Mouse (Mus musculus): ENCODE data around the gene Gm21985. TPM values are rescaled to one million over a fixed set of nuclear protein-coding genes. Genes with fewer than 3 reads are reported as not detected.

The Gm21985 gene
- polyA plus RNA-seq, 1 experiment from 2014 or later: not detected

GRCm38 (mm10) chr2:112266780-112267179, 666 bp downstream of the Gm21985 start:
- ATAC-seq (ENCODE audit: low FRiP score, low TSS enrichment) (no peak), DNase-seq (ENCODE audit: low spot score) (no peak)
- Histone ChIP-seq H3K4me2 (replicated peaks; ENCODE audit: low read depth) (peak overlapping the region; percentile 85), H3K36me3 (ENCODE audit: control insufficient read depth, insufficient read depth, low read length) (no peaks in the 10 kb centered on the region), H3K9me3 (ENCODE audit: control insufficient read depth, low read length) (no peaks in the 10 kb centered on the region), H3K9ac (ENCODE audit: low read length) (peak overlapping the region; percentile 82), H3K4me3 (ENCODE audit: low read depth, low read length) (peak overlapping the region; percentile 84), H3K27ac (replicated peaks) (0 out of 2 replicates have a peak overlapping the region, but pooled peaks have one; percentile 18), H3K4me1 (replicated peaks; ENCODE audit: control insufficient read depth, insufficient read depth) (no peaks in the 10 kb centered on the region), H3K27me3 (ENCODE audit: control insufficient read depth, insufficient read depth, low read length) (no peaks in the 10 kb centered on the region)
- no peak for TF ChIP-seq CTCF (IDR thresholded peaks at IDR 0.05; ENCODE audit: low read depth)
- TF ChIP-seq EP300 (optimal IDR thresholded peaks at IDR 0.05): no peak
- 21% methylated on average over 10 of the region's 10 CpGs for WGBS

- TF ChIP-seq EP300 (optimal IDR thresholded peaks at IDR 0.05) (no peak), CTCF (IDR thresholded peaks at IDR 0.05; ENCODE audit: low read depth) (no peak)
- WGBS: 73% methylated on average over 8 of the region's 8 CpGs
- H3K9me3 ChIP-seq (ENCODE audit: control insufficient read depth, low read length): no peaks in the 10 kb centered on the region
Observed at GRCm38 (mm10) chr2:112267547-112268269, 1.6 kb downstream of the Gm21985 start.

GRCm38 (mm10) chr2:112270011-112270410, 3.9 kb downstream of the Gm21985 start:
- Histone ChIP-seq H3K4me1 (replicated peaks; ENCODE audit: control insufficient read depth, insufficient read depth) (no peaks in the 10 kb centered on the region), H3K36me3 (ENCODE audit: control insufficient read depth, insufficient read depth, low read length) (no peaks in the 10 kb centered on the region), H3K4me2 (replicated peaks; ENCODE audit: low read depth) (no peak overlapping the region), H3K27me3 (ENCODE audit: control insufficient read depth, insufficient read depth, low read length) (no peaks in the 10 kb centered on the region), H3K9me3 (ENCODE audit: control insufficient read depth, low read length) (no peaks in the 10 kb centered on the region), H3K9ac (ENCODE audit: low read length) (no peak overlapping the region), H3K4me3 (ENCODE audit: low read depth, low read length) (no peak overlapping the region), H3K27ac (replicated peaks) (no peak overlapping the region)
- DNase-seq (ENCODE audit: low spot score): no peak
- WGBS: 92% methylated on average over 2 of the region's 2 CpGs
- no peak for ATAC-seq (ENCODE audit: low FRiP score, low TSS enrichment)
- TF ChIP-seq CTCF (IDR thresholded peaks at IDR 0.05; ENCODE audit: low read depth) (no peak), EP300 (optimal IDR thresholded peaks at IDR 0.05) (no peak)

More at GRCm38 (mm10) chr2:112267547-112268269, 1.6 kb downstream of the Gm21985 start:
- H3K36me3 ChIP-seq (ENCODE audit: control insufficient read depth, insufficient read depth, low read length): no peaks in the 10 kb centered on the region
- H3K27ac ChIP-seq (replicated peaks): no peak overlapping the region
- no peak for DNase-seq (ENCODE audit: low spot score)
- ATAC-seq (ENCODE audit: low FRiP score, low TSS enrichment): no peak
- H3K9ac ChIP-seq (ENCODE audit: low read length): no peak overlapping the region
- peak overlapping the region; percentile 84 for H3K4me3 ChIP-seq (ENCODE audit: low read depth, low read length)
- H3K4me2 ChIP-seq (replicated peaks; ENCODE audit: low read depth): peak overlapping the region; percentile 85; the same call in 1 of the 2 replicates
- H3K27me3 ChIP-seq (ENCODE audit: control insufficient read depth, insufficient read depth, low read length): no peaks in the 10 kb centered on the region
- no peaks in the 10 kb centered on the region for H3K4me1 ChIP-seq (replicated peaks; ENCODE audit: control insufficient read depth, insufficient read depth)

DNA sequence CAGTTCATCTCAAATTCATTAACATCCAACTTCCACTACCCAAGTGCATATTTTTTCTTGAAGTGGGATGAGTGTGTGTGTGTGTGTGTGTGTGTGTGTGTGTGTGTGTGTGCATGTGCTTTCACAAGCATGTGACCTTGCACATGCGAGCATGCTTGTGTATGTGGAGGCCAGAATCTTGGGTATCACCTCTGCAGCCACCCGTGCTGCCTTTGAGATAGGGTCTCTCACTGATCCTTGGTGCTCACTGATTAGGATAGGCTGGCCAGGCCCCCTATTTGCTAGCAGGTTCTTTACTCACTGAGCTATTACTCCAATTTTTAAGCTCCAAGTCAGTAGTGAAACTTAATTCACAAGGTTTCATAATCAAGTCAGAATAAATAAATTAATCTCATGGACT, 6.8 kb downstream of the Gm21985 start:
- no peaks in the 10 kb centered on the region for H3K27me3 ChIP-seq (ENCODE audit: control insufficient read depth, insufficient read depth, low read length)
- H3K4me1 ChIP-seq (replicated peaks; ENCODE audit: control insufficient read depth, insufficient read depth): no peaks in the 10 kb centered on the region
- H3K4me3 ChIP-seq (ENCODE audit: low read depth, low read length): no peak overlapping the region
- 96% methylated on average over 2 of the region's 2 CpGs for WGBS
- no peak overlapping the region for H3K9ac ChIP-seq (ENCODE audit: low read length)
- no peak for ATAC-seq (ENCODE audit: low FRiP score, low TSS enrichment)
- no peak overlapping the region for H3K27ac ChIP-seq (replicated peaks)
- H3K9me3 ChIP-seq (ENCODE audit: control insufficient read depth, low read length): no peaks in the 10 kb centered on the region
- no peaks in the 10 kb centered on the region for H3K36me3 ChIP-seq (ENCODE audit: control insufficient read depth, insufficient read depth, low read length)
- TF ChIP-seq CTCF (IDR thresholded peaks at IDR 0.05; ENCODE audit: low read depth): no peak
- TF ChIP-seq EP300 (optimal IDR thresholded peaks at IDR 0.05): no peak
- no peak for DNase-seq (ENCODE audit: low spot score)
- no peak overlapping the region for H3K4me2 ChIP-seq (replicated peaks; ENCODE audit: low read depth)

DNA sequence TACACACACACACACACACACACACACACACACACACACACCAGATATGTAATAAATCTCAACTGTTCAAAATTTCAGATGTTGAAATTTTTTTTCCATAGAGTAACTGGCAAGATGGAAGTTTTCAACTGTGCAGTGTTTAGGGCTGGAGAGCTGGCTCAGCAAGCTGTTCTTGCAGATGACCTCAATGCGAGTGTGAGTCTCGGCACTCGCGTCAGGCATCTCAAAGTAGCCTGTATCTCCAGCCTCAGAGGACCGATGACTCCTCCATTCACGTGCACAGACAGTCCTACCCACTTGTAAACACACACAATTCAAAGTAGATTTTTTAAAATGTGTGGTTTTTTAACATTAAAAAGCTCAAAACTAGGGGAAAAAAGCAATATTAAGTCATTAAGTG, 7.4 kb downstream of the Gm21985 start:
- WGBS: 89% methylated on average over 6 of the region's 6 CpGs
- no peak overlapping the region for H3K4me2 ChIP-seq (replicated peaks; ENCODE audit: low read depth)
- no peaks in the 10 kb centered on the region for H3K9me3 ChIP-seq (ENCODE audit: control insufficient read depth, low read length)
- H3K27me3 ChIP-seq (ENCODE audit: control insufficient read depth, insufficient read depth, low read length): no peaks in the 10 kb centered on the region
- TF ChIP-seq CTCF (IDR thresholded peaks at IDR 0.05; ENCODE audit: low read depth) (no peak), EP300 (optimal IDR thresholded peaks at IDR 0.05) (no peak)
- H3K4me1 ChIP-seq (replicated peaks; ENCODE audit: control insufficient read depth, insufficient read depth): no peaks in the 10 kb centered on the region
- no peak overlapping the region for H3K9ac ChIP-seq (ENCODE audit: low read length)
- no peaks in the 10 kb centered on the region for H3K36me3 ChIP-seq (ENCODE audit: control insufficient read depth, insufficient read depth, low read length)
- no peak overlapping the region for H3K4me3 ChIP-seq (ENCODE audit: low read depth, low read length)
- ATAC-seq (ENCODE audit: low FRiP score, low TSS enrichment) (no peak), DNase-seq (ENCODE audit: low spot score) (no peak)
- no peak overlapping the region for H3K27ac ChIP-seq (replicated peaks)

DNA sequence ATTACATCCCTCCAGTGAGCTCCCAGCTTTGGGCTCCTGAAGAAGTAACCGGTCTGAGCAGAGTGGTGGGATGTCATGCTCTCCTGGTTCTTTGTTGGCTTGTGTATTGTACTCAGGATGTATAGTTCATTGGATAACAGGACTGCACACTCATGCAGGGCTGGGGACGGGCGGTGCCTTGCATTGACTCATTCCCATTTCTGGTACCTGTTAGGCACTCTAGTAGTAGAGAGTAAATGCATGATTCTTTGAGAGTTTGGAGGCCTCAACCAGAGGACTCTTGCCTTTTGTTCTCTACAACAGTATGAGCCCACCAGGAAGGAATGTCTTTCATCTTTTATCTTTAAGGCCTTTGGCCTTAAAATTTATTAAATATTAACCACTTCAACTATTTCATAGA, 10.8 kb downstream of the Gm21985 start:
- TF ChIP-seq EP300 (optimal IDR thresholded peaks at IDR 0.05) (no peak), CTCF (IDR thresholded peaks at IDR 0.05; ENCODE audit: low read depth) (no peak)
- Histone ChIP-seq H3K9me3 (ENCODE audit: control insufficient read depth, low read length) (no peaks in the 10 kb centered on the region), H3K4me1 (replicated peaks; ENCODE audit: control insufficient read depth, insufficient read depth) (no peaks in the 10 kb centered on the region), H3K4me3 (ENCODE audit: low read depth, low read length) (no peak overlapping the region), H3K27ac (replicated peaks) (no peak overlapping the region), H3K27me3 (ENCODE audit: control insufficient read depth, insufficient read depth, low read length) (no peaks in the 10 kb centered on the region), H3K4me2 (replicated peaks; ENCODE audit: low read depth) (no peak overlapping the region), H3K9ac (ENCODE audit: low read length) (no peak overlapping the region), H3K36me3 (ENCODE audit: control insufficient read depth, insufficient read depth, low read length) (no peaks in the 10 kb centered on the region)
- ATAC-seq (ENCODE audit: low FRiP score, low TSS enrichment): 0 out of 2 replicates have a peak, but pooled peaks have one; percentile 54
- WGBS: 78% methylated on average over 3 of the region's 3 CpGs
- DNase-seq (ENCODE audit: low spot score): no peak

Measured in stomach, postnatal 0 days (tissue).